Mouse (Mus musculus): Measurements from ENCODE around the gene Brpf1. TPM values are rescaled to one million over a fixed set of nuclear protein-coding genes. Genes with fewer than 3 reads are reported as not detected.
"Not testable (repeated sequence)": the region's sequence is repeated elsewhere in the genome, so short reads cannot be mapped to it uniquely, and the experiment has no call there.

The Brpf1 gene
- total RNA-seq, 2 experiments from 2014 or later: 20.1 to 21.8 TPM

- intact Hi-C loops (cut with DNase I): loop anchor here (2.0 to 10.0 kb wide), 6 partner anchors 65 to 897 kb away; partner anchors contain the start of genes Mtmr14, Rad18 and Tatdn2
- peak in 1 of 2 experiments; percentile 41 for DNase-seq
Observed at GRCm38 (mm10) chr6:113302258-113302657, 4.7 kb upstream of the Brpf1 start.

GRCm38 (mm10) chr6:113306322-113306985 is 483 bp upstream of the Brpf1 start:
- intact Hi-C loops (cut with DNase I): loop anchor here (2.0 to 10.0 kb wide), 4 partner anchors 72 to 902 kb away; partner anchors contain the start of genes Arpc4, Tatdn2 and Thumpd3

GRCm38 (mm10) chr6:113307481-113308121 is 664 bp downstream of the Brpf1 start:
- intact Hi-C loops (cut with DNase I): loop anchor here (1.0 to 10.0 kb wide), 5 partner anchors 19 to 903 kb away; partner anchors contain the start of genes Arpc4, Ogg1, Tatdn2 and Thumpd3
- peak; percentile 50 to 68 for DNase-seq

More at GRCm38 (mm10) chr6:113306322-113306985, 483 bp upstream of the Brpf1 start:
- DNase-seq: peak; percentile 100

- intact Hi-C loops (cut with DNase I): loop anchor here (10.0 kb wide), 2 partner anchors 387 to 903 kb away; partner anchors contain the start of gene Tatdn2
- peak; percentile 42 to 51 for DNase-seq
Observed at GRCm38 (mm10) chr6:113308141-113308540, 1.2 kb downstream of the Brpf1 start.

- no peak for DNase-seq
- intact Hi-C loops (cut with DNase I): no loop called here
Observed at GRCm38 (mm10) chr6:113315972-113316371, 9.0 kb downstream of the Brpf1 start.

GRCm38 (mm10) chr6:113326533-113327315 is 19.8 kb downstream of the Brpf1 start, which contains the start of gene Ogg1:
Ogg1 (plus strand) TSS chr6:113326972.
- peak; percentile 99 for DNase-seq
- intact Hi-C loops (cut with DNase I): loop anchor here (1.0 kb wide), 1 partner anchor 19 kb away; the partner anchor contains the start of gene Brpf1

GRCm38 (mm10) chr6:113329396-113329795 is 22.5 kb downstream of the Brpf1 start:
- no peak for DNase-seq
- intact Hi-C loops (cut with DNase I): no loop called here

GRCm38 (mm10) chr6:113330547-113330946 is 23.6 kb downstream of the Brpf1 start:
- intact Hi-C loops (cut with DNase I): no loop called here
- DNase-seq: no peak

- intact Hi-C loops (cut with DNase I): no loop called here
- no peak for DNase-seq
Observed at GRCm38 (mm10) chr6:113331721-113332120, 24.8 kb downstream of the Brpf1 start.

- intact Hi-C loops (cut with DNase I); DNase-seq: not testable (repeated sequence)
Observed at GRCm38 (mm10) chr6:113332734-113333133, 25.8 kb downstream of the Brpf1 start.

- intact Hi-C loops (cut with DNase I): no loop called here
- peak; percentile 63 to 72 for DNase-seq
Observed at GRCm38 (mm10) chr6:113333137-113333950, 26.4 kb downstream of the Brpf1 start.

GRCm38 (mm10) chr6:113334216-113334615 is 27.3 kb downstream of the Brpf1 start:
- intact Hi-C loops (cut with DNase I): loop anchor here (2.0 kb wide), 1 partner anchor 43 kb away; the partner anchor contains the start of gene Tada3

GRCm38 (mm10) chr6:113336852-113337620 is 30.1 kb downstream of the Brpf1 start:
- peak; percentile 62 to 64 for DNase-seq
- intact Hi-C loops (cut with DNase I): no loop called here

More at GRCm38 (mm10) chr6:113334216-113334615, 27.3 kb downstream of the Brpf1 start:
- DNase-seq: no peak

GRCm38 (mm10) chr6:113341574-113341973 is 34.6 kb downstream of the Brpf1 start:
- intact Hi-C loops (cut with DNase I): loop anchor here (5.0 kb wide), 1 partner anchor 126 kb away; no protein-coding TSS in a partner anchor
- DNase-seq: no peak

GRCm38 (mm10) chr6:113342297-113342696 is 35.4 kb downstream of the Brpf1 start:
- no peak for DNase-seq
- intact Hi-C loops (cut with DNase I): loop anchor here (5.0 kb wide), 1 partner anchor 125 kb away; no protein-coding TSS in a partner anchor

- intact Hi-C loops (cut with DNase I): loop anchor here (5.0 kb wide), 1 partner anchor 124 kb away; no protein-coding TSS in a partner anchor
- DNase-seq: peak; percentile 85 to 89
Observed at GRCm38 (mm10) chr6:113343177-113344092, 36.5 kb downstream of the Brpf1 start, which contains the start of gene Camk1. Camk1 (minus strand) TSS chr6:113343984.

- peak; percentile 84 to 86 for DNase-seq
- intact Hi-C loops (cut with DNase I): loop anchor here (5.0 kb wide), 1 partner anchor 123 kb away; no protein-coding TSS in a partner anchor
Observed at GRCm38 (mm10) chr6:113344321-113344720, 37.4 kb downstream of the Brpf1 start.

Measured in heart, postnatal 10 days (tissue).